Mouse (Mus musculus) small intestine, adult 2 months (tissue): ENCODE measurements around the gene Lactbl1. TPM values are rescaled to one million over a fixed set of nuclear protein-coding genes. Genes with fewer than 3 reads are reported as not detected.

ENCODE experiments used
- H3K27ac ChIP-seq: fragments of 200-500 bp; 2 replicates; pipeline ENCODE4 v1.5.1; 2012; ENCODE audit warnings: low read depth, low read length, control low read depth, inconsistent platforms; ENCODE audit not compliant: insufficient read depth
- H3K27me3 ChIP-seq: fragments of 200-500 bp; 2 replicates; pipeline ENCODE4 v1.6.1; 2012; ENCODE audit warnings: mild to moderate bottlenecking, moderate library complexity, low read length, inconsistent platforms; ENCODE audit not compliant: control insufficient read depth, insufficient read depth
- H3K36me3 ChIP-seq: fragments of 200-500 bp; 2 replicates; pipeline ENCODE4 v1.6.1; 2012; ENCODE audit warnings: mild to moderate bottlenecking, low read length, control low read depth, inconsistent platforms; ENCODE audit not compliant: control insufficient read depth, insufficient read depth
- H3K4me1 ChIP-seq: fragments of 200-500 bp; 2 replicates; pipeline ENCODE4 v1.6.1; 2012; ENCODE audit warnings: low read length, inconsistent platforms, mixed read lengths; ENCODE audit not compliant: control insufficient read depth, insufficient read depth, insufficient read length
- H3K4me3 ChIP-seq: fragments of 200-500 bp; 2 replicates; pipeline ENCODE4 v1.5.1; 2012; ENCODE audit warnings: low read depth, mild to moderate bottlenecking, control low read depth, inconsistent platforms, low read length, moderate library complexity
- CTCF ChIP-seq: fragments of 200-500 bp; IDR thresholded peaks from 2 replicates; pipeline ENCODE4 v1.5.1; 2012; ENCODE audit warnings: low read depth, mild to moderate bottlenecking, control low read depth, inconsistent platforms, low read length, moderate library complexity, mixed read lengths; ENCODE audit not compliant: insufficient replicate concordance, insufficient read length; ENCODE audit errors: extremely low read depth
- POLR2A ChIP-seq: fragments of 200-500 bp; IDR thresholded peaks from 2 replicates; pipeline ENCODE4 v1.6.1; 2012; ENCODE audit warnings: low read depth, mild to moderate bottlenecking, control low read depth, inconsistent platforms, low read length, moderate library complexity
- WGBS: fragments of 180-500 bp; shearing (Covaris S2); methylation state at CpG from one replicate; pipeline ENCODE4 v1.1.7; 2018; 5-methylcytosine and 5-hydroxymethylcytosine counted together
- polyA plus RNA-seq: library from polyadenylated mRNA; depleted of rRNA; stranded (reverse); fragments of >200 nt; gene quantifications from 2 replicates; pipeline ENCODE4 v1.2.3, GENCODE M21; 2012; rRNA removed

The Lactbl1 gene
- polyA plus RNA-seq, 1 experiment, result not detected

DNA sequence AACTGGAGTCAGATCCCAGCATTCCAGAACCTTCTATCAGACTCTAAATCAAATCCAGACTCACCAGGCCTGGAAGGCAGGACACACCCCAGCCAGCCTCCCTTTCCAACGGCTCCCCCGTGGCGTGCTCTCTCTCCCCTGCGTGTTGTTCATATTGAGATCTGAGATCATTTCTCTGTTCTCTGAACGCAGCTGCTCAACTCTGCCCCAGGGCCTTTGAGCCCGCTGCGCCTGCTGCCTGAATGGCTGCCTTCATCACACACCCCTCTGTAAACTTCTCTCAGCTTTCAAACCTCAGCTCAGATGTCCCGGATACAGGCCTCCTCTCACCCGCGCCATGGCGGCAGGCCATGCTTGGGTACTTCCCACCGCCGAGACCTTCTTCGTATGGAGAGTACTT lies 58.2 kb downstream of the Lactbl1 start:
- no peak for TF ChIP-seq POLR2A
- no peak for TF ChIP-seq CTCF
- Histone ChIP-seq H3K4me3 (no peak overlapping the region), H3K27ac (no peak overlapping the region), H3K4me1 (no peaks in the 10 kb centered on the region), H3K27me3 (no peaks in the 10 kb centered on the region), H3K36me3 (peaks cover 9% of the 10 kb centered on the region)
- 90% methylated on average over 14 of the region's 14 CpGs for WGBS

DNA sequence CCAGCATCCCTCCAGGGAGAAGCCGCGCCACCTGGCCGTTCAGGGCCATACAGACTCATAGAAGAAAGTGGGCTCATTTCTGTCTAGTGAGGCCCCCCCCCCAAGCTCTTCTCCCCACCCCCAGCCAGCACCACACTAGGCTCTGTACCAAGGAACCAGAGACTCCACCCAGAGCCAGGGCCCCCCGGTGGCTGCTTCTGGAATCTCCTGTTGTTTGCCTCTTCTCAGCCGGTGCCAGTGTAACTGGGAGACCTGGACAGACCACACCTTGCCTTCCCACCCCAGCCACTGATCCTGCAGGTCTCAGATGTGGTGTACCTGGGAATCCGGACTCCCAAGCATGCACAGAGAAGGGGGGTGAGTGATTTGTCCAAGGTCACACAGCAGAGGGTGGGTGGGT lies 62.1 kb downstream of the Lactbl1 start:
- Histone ChIP-seq H3K27ac (no peak overlapping the region), H3K36me3 (peaks cover 9% of the 10 kb centered on the region), H3K4me3 (no peak overlapping the region), H3K27me3 (no peaks in the 10 kb centered on the region), H3K4me1 (no peaks in the 10 kb centered on the region)
- no peak for TF ChIP-seq POLR2A
- no peak for TF ChIP-seq CTCF
- WGBS, result 75% methylated on average over 6 of the region's 6 CpGs

DNA sequence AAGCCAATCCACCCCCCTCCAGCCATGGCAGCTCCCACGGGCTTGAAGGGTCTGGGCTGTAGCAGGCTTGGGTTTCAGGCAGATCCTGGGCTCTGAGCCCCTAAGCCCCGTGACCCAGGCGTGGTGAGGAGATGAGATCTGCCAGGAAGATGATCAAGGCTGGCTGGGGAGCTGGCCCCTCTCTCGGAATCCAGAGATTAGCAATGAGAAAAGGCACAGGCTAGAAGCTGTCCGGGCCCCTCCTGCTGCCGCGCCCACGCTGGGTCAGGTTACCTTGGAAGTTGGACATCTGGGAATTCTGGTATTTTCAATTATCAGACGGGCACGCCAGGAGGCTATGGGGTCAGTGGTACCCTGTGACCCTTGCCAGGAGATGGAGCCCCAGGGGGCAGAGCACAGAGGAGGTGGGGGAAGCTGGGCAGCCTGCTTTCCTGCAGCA lies 63.0 kb downstream of the Lactbl1 start:
- Histone ChIP-seq H3K27me3 (no peaks in the 10 kb centered on the region), H3K4me1 (no peaks in the 10 kb centered on the region), H3K36me3 (peaks cover 9% of the 10 kb centered on the region), H3K27ac (no peak overlapping the region), H3K4me3 (no peak overlapping the region)
- WGBS, result 83% methylated on average over 10 of the region's 10 CpGs
- TF ChIP-seq CTCF (no peak), POLR2A (no peak)

DNA sequence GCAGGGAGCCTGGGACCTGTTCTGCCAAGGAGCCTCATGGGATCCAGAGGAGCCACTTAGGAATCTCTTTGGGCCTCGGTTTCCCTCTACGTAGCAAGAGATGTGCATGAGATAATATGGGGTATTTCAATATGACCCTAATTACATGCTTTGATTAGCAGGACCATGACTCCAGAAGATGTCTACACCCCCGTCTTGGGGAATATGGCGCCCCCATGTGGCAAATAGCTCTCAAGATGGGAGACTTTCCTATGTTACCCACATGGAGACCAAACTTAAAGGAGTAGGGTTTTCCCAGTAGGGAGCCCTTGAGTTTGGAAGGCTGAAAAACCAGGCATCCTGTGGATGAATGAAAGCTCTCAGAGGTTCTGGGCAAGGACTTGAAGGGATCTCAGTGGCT lies 65.7 kb downstream of the Lactbl1 start:
- H3K27ac ChIP-seq, result no peak overlapping the region
- no peaks in the 10 kb centered on the region for H3K27me3 ChIP-seq
- no peak overlapping the region for H3K4me3 ChIP-seq
- H3K36me3 ChIP-seq, result peaks cover 9% of the 10 kb centered on the region
- WGBS, result 63% methylated on average over 4 of the region's 4 CpGs
- TF ChIP-seq CTCF (no peak), POLR2A (no peak)
- H3K4me1 ChIP-seq, result no peaks in the 10 kb centered on the region

Other genes starting within 250 kb of the Lactbl1 start
- 0.05 and 0.23 TPM in 2 replicates for gene Htr1d, start 199.1 kb upstream of the Lactbl1 start, polyA plus RNA-seq
- gene 6030445D17Rik, start 160.4 kb upstream of the Lactbl1 start, polyA plus RNA-seq, result 0.24 and 1.1 TPM in 2 replicates
- gene Luzp1, start 152.9 kb upstream of the Lactbl1 start, polyA plus RNA-seq, result 6.6 and 18.0 TPM in 2 replicates
- gene Kdm1a, start 19.9 kb upstream of the Lactbl1 start, polyA plus RNA-seq, result 7.2 and 16.0 TPM in 2 replicates
- gene Tex46, start 12.2 kb upstream of the Lactbl1 start, polyA plus RNA-seq, result not detected in 2 replicates
- gene Ephb2, start 213.4 kb downstream of the Lactbl1 start, polyA plus RNA-seq, result 32.1 and 57.6 TPM in 2 replicates